Mouse (Mus musculus): ENCODE data around the gene Gm10772. TPM values are rescaled to one million over a fixed set of nuclear protein-coding genes. Genes with fewer than 3 reads are reported as not detected.

The Gm10772 gene
- polyA plus RNA-seq (2012; rRNA removed): not detected in 2 replicates

DNA sequence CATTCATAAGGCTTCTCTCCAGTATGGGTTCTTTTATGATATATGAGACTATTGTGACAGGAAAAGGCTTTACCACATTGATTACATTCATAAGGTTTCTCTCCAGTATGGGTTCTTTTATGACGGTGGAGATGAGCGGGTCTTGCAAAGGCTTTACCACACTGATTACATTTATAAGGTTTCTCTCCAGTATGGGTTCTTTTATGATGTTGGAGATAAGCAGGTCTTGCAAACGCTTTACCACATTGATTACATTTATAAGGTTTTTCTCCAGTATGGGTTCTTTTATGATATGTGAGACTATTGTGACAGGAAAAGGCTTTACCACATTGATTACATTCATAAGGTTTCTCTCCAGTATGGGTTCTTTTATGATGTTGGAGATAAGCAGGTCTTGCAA, at the start of gene Gm10772:
TSS of gene Gm10772 (minus strand) at position 101 of the 400 bp plus-strand sequence.

Other genes starting within 250 kb of the Gm10772 start
- not detected in 2 replicates for gene Gm10324, start 108.0 kb downstream of the Gm10772 start, polyA plus RNA-seq (2012; rRNA removed)
- gene 2410141K09Rik, start 213.5 kb upstream of the Gm10772 start, polyA plus RNA-seq (2012; rRNA removed): not detected in 2 replicates

Data from central nervous system, embryonic 11.5 days (tissue).